Mouse (Mus musculus) adrenal gland, adult (tissue): Measurements from ENCODE around the gene Snx8.
A peak's percentile ranks its signal among the peaks of the same experiment; 100 is the strongest.

Experiments used
- DNase-seq, 2 experiments: peaks; one replicate each; pipeline ENCODE4 v3.0.0; 2022 to 2023; ENCODE audit warnings: low spot score in 1 of 2; ENCODE audit not compliant: inconsistent age in 2 of 2

The Snx8 gene

GRCm38 (mm10) chr5:140350731-140351497 lies 38.1 kb downstream of the Snx8 start:
- no peak for DNase-seq

GRCm38 (mm10) chr5:140349882-140350281 lies 39.2 kb downstream of the Snx8 start:
- no peak for DNase-seq

- DNase-seq: peak; percentile 43 to 72
Observed at GRCm38 (mm10) chr5:140346050-140346449, 43.0 kb downstream of the Snx8 start.

GRCm38 (mm10) chr5:140345244-140345643 lies 43.8 kb downstream of the Snx8 start:
- DNase-seq: no peak

GRCm38 (mm10) chr5:140342880-140343279 lies 46.2 kb downstream of the Snx8 start:
- no peak for DNase-seq

GRCm38 (mm10) chr5:140339836-140340235 lies 49.2 kb downstream of the Snx8 start:
- DNase-seq: no peak

DNA sequence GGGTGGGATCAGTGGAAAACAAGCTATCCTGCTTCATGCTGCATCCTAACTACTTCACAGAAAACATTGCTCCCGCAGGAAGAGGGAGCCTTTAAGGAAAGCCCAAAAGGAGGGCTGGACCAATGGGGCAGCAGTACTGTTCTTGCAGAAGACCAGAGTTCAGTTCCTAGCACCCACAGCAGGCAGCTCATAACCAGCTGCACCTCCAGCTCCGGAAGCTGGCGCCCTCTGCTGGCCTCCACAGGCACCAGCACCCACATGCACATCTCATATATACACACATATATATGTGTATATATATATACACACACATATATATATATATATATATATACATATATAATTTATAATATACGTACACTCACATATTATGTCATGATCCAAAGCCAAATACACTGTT lies 50.3 kb downstream of the Snx8 start:
- no peak for DNase-seq

- peak in 1 of 2 experiments; percentile 69 for DNase-seq
Observed at GRCm38 (mm10) chr5:140336680-140337079, 52.4 kb downstream of the Snx8 start.

GRCm38 (mm10) chr5:140333631-140334030 lies 55.4 kb downstream of the Snx8 start:
- DNase-seq: peak in 1 of 2 experiments; percentile 46

GRCm38 (mm10) chr5:140332519-140332918 lies 56.5 kb downstream of the Snx8 start:
- no peak for DNase-seq

- peak; percentile 87 to 95 for DNase-seq
Observed at GRCm38 (mm10) chr5:140331615-140332512, 57.2 kb downstream of the Snx8 start, which contains the start of gene Mrm2. Mrm2 (minus strand) TSS chr5:140331898.

DNA sequence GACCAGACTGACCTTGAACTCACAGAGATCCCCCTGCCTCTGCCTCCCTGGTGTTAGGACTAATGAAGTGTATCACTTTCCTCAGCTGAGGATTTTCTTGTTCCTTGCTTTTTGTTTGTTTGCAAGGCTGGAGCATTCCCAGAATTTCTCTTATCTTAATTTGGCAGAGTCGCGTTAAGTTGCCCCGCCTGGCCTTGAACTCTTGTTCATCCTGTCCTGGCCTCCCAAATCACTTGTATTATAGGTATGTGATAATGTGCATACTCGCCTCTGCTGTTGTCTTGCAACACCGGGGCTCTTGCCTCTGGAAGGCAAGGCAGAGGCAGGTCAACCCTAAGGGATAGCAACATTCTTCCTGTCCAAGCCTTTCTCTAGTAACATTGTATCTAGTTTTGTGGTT lies 65.0 kb downstream of the Snx8 start:
- peak in 1 of 2 experiments; percentile 21 for DNase-seq

DNA sequence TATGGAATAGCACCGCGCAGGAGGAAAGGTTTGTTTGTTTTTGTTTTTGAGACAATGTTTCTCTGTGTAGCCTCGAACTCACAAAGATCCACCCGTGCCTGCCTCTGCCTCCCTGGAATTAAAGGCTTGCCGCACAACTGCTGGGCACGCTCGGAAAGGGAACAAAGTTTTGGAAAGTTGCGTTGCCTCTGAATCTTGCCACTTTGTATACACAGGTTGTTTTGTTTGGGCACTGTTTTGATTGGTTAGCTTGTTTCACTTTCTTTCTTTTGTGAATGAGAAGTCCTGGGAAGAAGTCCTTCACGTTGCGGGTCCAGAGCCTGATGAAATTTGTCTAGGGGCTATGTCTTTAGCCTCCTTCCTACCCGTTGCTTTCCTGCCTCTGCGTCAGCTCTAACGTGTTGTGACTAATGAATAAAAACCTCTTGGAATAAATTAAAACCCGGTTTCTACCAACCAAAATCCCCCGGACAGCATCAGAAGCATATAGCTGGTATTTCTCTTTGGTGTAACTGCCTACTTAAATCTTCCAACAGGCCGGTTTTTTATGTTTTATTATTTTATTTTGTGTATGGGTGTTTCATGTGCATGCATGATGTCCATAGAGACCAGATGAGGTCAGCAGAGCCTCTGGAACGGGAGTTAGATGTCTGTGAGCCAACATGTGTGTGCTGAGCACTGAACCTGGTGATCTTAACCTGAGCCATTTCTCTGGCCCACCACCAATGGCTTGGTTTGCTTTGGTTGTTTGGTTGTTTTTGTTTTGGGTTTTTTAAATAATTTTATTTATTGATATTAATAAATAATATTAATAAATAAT lies 67.1 kb downstream of the Snx8 start:
- DNase-seq: no peak

DNA sequence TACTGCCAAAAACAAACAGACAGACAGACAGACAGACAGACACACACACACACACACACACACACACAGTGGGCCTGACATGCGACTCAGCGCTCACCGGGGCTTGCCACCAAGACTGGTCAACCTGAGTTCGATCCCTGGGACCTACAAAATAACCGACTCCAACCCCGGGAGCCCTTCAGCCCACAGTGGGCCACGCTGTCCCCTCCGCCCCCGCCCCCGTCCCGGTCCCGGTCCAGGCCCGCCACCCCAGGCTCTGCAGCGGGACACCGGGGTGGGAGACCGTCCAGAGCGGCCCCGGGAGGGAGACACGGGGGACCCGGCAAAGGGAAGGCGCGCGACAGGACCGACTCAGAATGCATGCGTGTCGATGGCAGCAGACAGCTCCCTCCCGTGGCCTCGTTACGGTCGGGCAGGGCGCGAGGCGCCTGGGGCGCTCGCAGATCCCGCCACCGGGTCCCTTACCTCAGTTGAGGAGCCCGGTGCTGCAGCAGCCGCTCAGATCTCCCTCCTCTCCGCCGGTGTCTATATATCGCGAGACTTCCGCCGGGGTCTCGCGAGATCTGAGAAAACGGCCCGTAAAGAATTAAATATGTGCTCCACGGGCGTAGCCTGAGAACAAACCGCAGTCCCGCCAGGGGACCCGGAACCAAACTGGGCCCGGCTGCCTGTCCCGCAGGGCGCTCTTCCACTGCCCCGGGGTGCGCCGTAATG lies 67.9 kb downstream of the Snx8 start, which contains the start of the genes Mad1l1 and Nudt1:
TSS of gene Mad1l1 (minus strand) at position 511 of the 714 bp plus-strand sequence.
TSS of gene Nudt1 (plus strand) at position 615 of the 714 bp plus-strand sequence.
- DNase-seq: peak; percentile 95 to 98

GRCm38 (mm10) chr5:140316716-140317115 lies 72.3 kb downstream of the Snx8 start:
- DNase-seq: no peak

GRCm38 (mm10) chr5:140307602-140308001 lies 81.5 kb downstream of the Snx8 start:
- DNase-seq: no peak

GRCm38 (mm10) chr5:140306016-140306415 lies 83.0 kb downstream of the Snx8 start:
- DNase-seq: no peak

DNA sequence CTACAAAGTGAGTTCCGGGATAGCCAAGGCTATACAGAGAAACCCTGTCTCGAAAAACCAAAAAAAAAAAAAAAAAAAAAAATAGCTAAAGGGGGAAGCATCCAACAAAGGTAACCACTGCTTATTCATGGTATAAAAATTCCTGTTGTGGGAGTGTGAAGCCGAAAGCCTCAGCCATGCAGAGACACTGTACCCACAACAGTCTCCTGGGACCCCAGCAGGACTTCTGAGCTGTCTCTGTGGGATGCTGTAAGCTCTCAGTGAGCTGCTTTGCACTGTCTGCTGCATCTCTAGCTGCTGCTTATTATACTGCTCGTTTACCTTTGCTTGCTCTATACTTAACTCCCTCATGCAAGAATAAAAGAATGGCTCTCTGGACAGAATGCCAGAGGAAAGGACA lies 90.8 kb downstream of the Snx8 start:
- DNase-seq: no peak

GRCm38 (mm10) chr5:140292152-140292551 lies 96.9 kb downstream of the Snx8 start:
- peak; percentile 48 to 84 for DNase-seq
